Mouse (Mus musculus) megakaryocyte, embryonic 14.5 days (primary cell): ENCODE data around the gene Dclre1b.

Source experiments
- FLI1 ChIP-seq: IDR thresholded peaks from 2 replicates; pipeline ENCODE4 v1.6.1; 2012; ENCODE audit warnings: low read length, inconsistent platforms, mixed read lengths
- GATA1 ChIP-seq: IDR thresholded peaks from 3 replicates; pipeline ENCODE4 v1.6.1; 2012; ENCODE audit warnings: mixed read lengths, low read length, inconsistent platforms, borderline replicate concordance

- TF ChIP-seq FLI1 = no peak
- no peak for TF ChIP-seq GATA1
Measured at GRCm38 (mm10) chr3:103850644-103851363, 41.6 kb upstream of the Dclre1b start.
